Mouse (Mus musculus) hindbrain, embryonic 15.5 days (tissue): ENCODE measurements around the gene Vps29. TPM values are rescaled to one million over a fixed set of nuclear protein-coding genes. Genes with fewer than 3 reads are reported as not detected.
"Not testable (repeated sequence)": the region's sequence is repeated elsewhere in the genome, so short reads cannot be mapped to it uniquely, and the experiment has no call there.

Experiments used
- ATAC-seq: fragments of 200-750 bp; cut with Nextera tagmentation; 2 replicates; pipeline ENCODE4 v1.8.0; 2017; ENCODE audit warnings: low read depth, moderate number of reproducible peaks, moderate TSS enrichment; ENCODE audit not compliant: low FRiP score
- H3K27ac ChIP-seq: fragments of 300-500 bp; sonication (generic); replicated peaks from 2 replicates; pipeline ENCODE4 v1.5.1; 2015; ENCODE audit warnings: mild to moderate bottlenecking, inconsistent platforms
- H3K27me3 ChIP-seq: fragments of 300-500 bp; sonication (generic); 2 replicates; pipeline ENCODE4 v1.6.1; 2015; ENCODE audit warnings: control low read depth, inconsistent platforms
- H3K36me3 ChIP-seq: fragments of 300-500 bp; sonication (generic); 2 replicates; pipeline ENCODE4 v1.6.1; 2015; ENCODE audit warnings: control low read depth, inconsistent platforms
- H3K4me1 ChIP-seq: fragments of 300-500 bp; sonication (generic); replicated peaks from 2 replicates; pipeline ENCODE4 v1.6.1; 2015; ENCODE audit warnings: control low read depth, inconsistent platforms
- H3K4me2 ChIP-seq: fragments of 300-500 bp; sonication (generic); 2 replicates; pipeline ENCODE4 v1.6.1; 2015; ENCODE audit warnings: moderate library complexity, mild to moderate bottlenecking, inconsistent platforms
- H3K4me3 ChIP-seq: fragments of 300-500 bp; sonication (generic); 2 replicates; pipeline ENCODE4 v1.5.1; 2015; ENCODE audit warnings: mild to moderate bottlenecking, inconsistent platforms
- H3K9ac ChIP-seq: fragments of 300-500 bp; sonication (generic); 2 replicates; pipeline ENCODE4 v1.6.1; 2015; ENCODE audit warnings: inconsistent platforms
- H3K9me3 ChIP-seq: fragments of 300-500 bp; sonication (generic); 2 replicates; pipeline ENCODE4 v1.6.1; 2016; ENCODE audit warnings: control low read depth, inconsistent platforms
- WGBS: fragments of 180-500 bp; shearing (Covaris S2); methylation state at CpG from one replicate; pipeline ENCODE4 v1.1.7; 2015; 5-methylcytosine and 5-hydroxymethylcytosine counted together
- polyA plus RNA-seq: library from polyadenylated mRNA; unstranded; fragments of >200 nt; fragmentation: Nextera tagmentation; extraction: Ambion mirVana; gene quantifications from 2 replicates; pipeline ENCODE4 v1.2.1, GENCODE M21; 2015

The Vps29 gene
- polyA plus RNA-seq, 1 experiment from 2014 or later, result 302 TPM

DNA sequence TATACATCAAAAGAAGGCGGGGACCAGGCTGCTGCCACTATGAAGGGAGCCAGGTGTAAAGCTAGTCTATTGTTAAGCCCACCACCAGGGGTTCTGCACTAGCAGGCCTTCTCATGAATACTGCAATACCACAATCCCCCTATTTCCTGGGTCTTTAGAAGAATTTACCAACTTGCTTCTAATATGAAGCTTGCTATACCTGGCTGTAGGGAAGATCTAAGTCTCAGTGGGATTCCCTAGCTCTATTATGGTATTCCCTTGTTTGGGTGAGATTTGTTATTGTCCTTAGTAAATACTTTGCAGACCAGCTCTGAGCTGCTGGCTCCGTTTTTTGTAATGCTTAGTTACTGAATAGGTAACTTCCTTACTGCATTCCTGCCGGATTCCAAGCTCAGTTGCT is 35.2 kb upstream of the Vps29 start:
- WGBS, result 73% methylated on average over 3 of the region's 3 CpGs
- H3K27ac ChIP-seq, ATAC-seq, H3K36me3 ChIP-seq, H3K9me3 ChIP-seq, H3K4me3 ChIP-seq, H3K9ac ChIP-seq, H3K27me3 ChIP-seq, H3K4me2 ChIP-seq, H3K4me1 ChIP-seq: not testable (repeated sequence)

DNA sequence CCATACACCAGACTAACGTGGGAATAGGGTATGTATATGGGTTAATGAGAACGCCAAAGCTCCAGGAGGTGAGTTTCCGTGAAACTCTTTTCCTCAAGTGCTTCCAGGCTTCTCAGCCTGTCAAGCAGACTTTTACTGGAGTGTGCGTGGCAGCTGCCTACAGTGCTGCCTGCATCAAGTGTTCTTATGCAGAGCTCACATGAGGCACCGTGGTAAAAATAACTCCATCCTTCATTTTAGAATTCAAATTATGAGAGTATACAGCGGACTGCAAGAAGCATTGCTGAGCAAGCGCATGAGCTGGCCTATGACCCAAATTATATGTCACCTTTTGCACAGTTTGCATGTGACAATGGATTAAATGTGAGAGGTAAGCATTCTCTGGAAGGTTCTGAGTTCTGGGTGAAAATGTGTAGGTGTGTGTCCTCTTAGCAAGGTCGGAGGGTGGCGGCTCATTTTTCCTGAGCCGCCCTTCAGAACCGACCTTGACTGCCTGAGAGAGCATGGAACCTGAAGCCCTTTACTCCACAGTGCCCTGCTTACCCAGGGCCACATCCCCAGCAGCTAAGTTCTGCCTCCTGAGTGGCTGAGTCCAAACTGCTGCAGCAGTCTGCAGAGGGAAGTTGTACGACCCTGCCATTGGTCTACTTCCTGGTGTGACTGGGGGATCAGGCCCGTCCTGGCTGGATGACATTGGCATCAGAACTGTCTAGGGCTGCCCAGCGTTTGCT is 34.5 kb upstream of the Vps29 start:
- no peak overlapping the region for H3K27ac ChIP-seq
- H3K27me3 ChIP-seq, result no peaks in the 10 kb centered on the region
- H3K4me1 ChIP-seq, result no peaks in the 10 kb centered on the region
- H3K36me3 ChIP-seq, result no peaks in the 10 kb centered on the region
- no peak overlapping the region for H3K4me3 ChIP-seq
- no peaks in the 10 kb centered on the region for H3K9me3 ChIP-seq
- 77% methylated on average over 14 of the region's 14 CpGs for WGBS
- no peak overlapping the region for H3K4me2 ChIP-seq
- H3K9ac ChIP-seq, result no peak overlapping the region
- ATAC-seq, result no peak

GRCm38 (mm10) chr5:122320205-122320781 is 33.9 kb upstream of the Vps29 start:
- Histone ChIP-seq H3K9ac (no peak overlapping the region), H3K27me3 (no peaks in the 10 kb centered on the region), H3K4me2 (no peak overlapping the region), H3K36me3 (no peaks in the 10 kb centered on the region), H3K27ac (no peak overlapping the region), H3K4me1 (no peaks in the 10 kb centered on the region), H3K9me3 (no peaks in the 10 kb centered on the region), H3K4me3 (no peak overlapping the region)
- WGBS, result 86% methylated on average over 12 of the region's 12 CpGs
- no peak for ATAC-seq

DNA sequence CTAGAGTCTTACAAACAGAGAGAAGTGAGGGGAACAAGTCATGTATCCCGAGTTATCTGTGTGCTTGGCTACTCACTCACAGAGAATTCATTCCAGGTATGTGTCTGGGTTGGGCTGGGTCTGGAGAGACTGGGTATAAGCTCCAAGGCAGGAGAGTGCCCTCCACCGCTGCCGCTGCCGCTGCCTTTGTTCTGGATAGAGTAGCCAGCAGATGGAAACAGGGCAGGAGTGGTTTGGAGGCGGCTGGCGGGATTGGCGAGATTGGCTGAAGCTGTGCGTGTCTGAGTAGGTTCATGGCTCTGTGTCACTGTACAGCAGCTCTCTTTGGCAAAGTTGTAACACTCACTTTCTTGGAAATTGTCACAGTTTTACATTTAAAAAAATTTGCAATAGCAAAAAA is 30.6 kb upstream of the Vps29 start:
- H3K36me3 ChIP-seq, result peaks cover 6% of the 10 kb centered on the region; the same call in 1 of the 2 replicates
- no peaks in the 10 kb centered on the region for H3K9me3 ChIP-seq
- H3K27ac ChIP-seq, result no peak overlapping the region
- H3K4me2 ChIP-seq, result no peak overlapping the region
- no peak overlapping the region for H3K9ac ChIP-seq
- 65% methylated on average over 8 of the region's 8 CpGs for WGBS
- H3K4me3 ChIP-seq, result no peak overlapping the region
- no peaks in the 10 kb centered on the region for H3K4me1 ChIP-seq
- no peaks in the 10 kb centered on the region for H3K27me3 ChIP-seq
- ATAC-seq, result no peak

DNA sequence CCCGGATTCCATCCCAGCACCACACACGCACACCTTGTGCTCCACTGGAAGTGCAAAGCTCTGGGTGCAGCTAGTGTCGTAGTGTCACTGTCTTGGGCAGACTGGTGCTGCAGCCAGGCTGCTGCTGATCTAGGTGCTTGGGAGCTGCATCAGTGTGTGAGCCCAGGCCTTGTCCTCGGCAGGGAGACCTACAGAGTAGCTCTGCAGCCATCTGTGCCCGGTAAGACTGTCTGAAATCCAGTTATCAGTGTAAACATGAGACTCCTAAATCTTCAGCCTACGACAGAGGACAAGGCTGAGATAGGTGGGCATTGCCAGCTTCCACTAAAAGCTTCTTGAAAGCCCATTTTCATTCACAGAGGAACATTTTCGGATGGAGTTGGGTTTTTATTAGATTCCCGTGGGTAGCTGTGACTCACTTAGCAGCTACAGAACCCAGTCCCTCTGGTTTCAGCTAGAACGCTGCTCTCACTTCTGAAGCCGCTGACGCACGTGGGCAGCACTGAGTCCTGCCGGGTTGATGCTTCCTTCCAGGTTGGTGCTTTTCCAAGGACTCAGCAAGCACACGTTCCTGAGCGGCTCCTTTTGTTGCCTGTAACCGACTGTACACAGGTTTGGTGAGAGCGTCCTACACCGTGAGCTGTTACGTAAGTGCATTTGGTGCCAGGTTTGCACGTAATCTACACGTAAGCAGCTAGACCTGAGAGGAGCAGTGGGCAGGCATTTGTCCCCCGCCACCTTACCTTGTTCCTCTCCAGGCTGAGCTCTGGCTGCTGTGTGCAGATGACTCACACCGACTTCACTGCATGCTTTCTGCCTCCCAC is 29.3 kb upstream of the Vps29 start:
- no peaks in the 10 kb centered on the region for H3K27me3 ChIP-seq
- H3K4me1 ChIP-seq, result no peaks in the 10 kb centered on the region
- no peak for ATAC-seq
- no peak overlapping the region for H3K4me2 ChIP-seq
- no peaks in the 10 kb centered on the region for H3K9me3 ChIP-seq
- no peak overlapping the region for H3K27ac ChIP-seq
- H3K36me3 ChIP-seq, result peaks cover 6% of the 10 kb centered on the region; the same call in 1 of the 2 replicates
- WGBS, result 89% methylated on average over 23 of the region's 23 CpGs
- no peak overlapping the region for H3K9ac ChIP-seq
- H3K4me3 ChIP-seq, result no peak overlapping the region

- Histone ChIP-seq H3K4me1 (no peaks in the 10 kb centered on the region), H3K9me3 (no peaks in the 10 kb centered on the region), H3K9ac (no peak overlapping the region), H3K4me3 (no peak overlapping the region), H3K4me2 (no peak overlapping the region), H3K36me3 (peaks cover 6% of the 10 kb centered on the region; the same call in 1 of the 2 replicates), H3K27me3 (no peaks in the 10 kb centered on the region), H3K27ac (no peak overlapping the region)
- no peak for ATAC-seq
- WGBS, result 86% methylated on average over 8 of the region's 8 CpGs
These were observed 28.7 kb upstream of the Vps29 start for GRCm38 (mm10) chr5:122325477-122325876.

DNA sequence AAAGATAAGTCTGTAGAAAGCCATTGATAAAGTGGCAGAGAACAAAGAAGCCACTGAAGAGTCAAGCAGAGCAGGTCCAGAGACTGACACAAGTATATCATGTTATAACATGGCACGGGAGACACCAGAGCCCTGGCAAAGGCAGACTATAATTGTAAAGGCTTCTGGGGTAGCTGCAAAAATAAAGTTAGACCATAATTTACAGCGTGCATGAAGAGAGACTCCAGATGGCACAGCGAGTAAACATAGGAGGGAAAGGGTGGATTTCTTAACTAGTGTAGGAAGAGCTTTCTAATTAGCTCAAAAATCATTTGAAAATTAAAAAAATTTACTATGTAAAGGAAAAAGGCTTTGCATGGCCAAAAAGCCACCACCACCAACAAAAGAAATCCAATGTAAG is 26.9 kb upstream of the Vps29 start:
- ATAC-seq, result no peak
- Histone ChIP-seq H3K4me3 (no peak overlapping the region), H3K36me3 (peaks cover 6% of the 10 kb centered on the region; the same call in 1 of the 2 replicates), H3K9ac (no peak overlapping the region), H3K4me2 (no peak overlapping the region), H3K4me1 (no peaks in the 10 kb centered on the region), H3K27me3 (no peaks in the 10 kb centered on the region), H3K27ac (no peak overlapping the region), H3K9me3 (no peaks in the 10 kb centered on the region)
- 91% methylated on average over 3 of the region's 3 CpGs for WGBS

- H3K27me3 ChIP-seq, result no peaks in the 10 kb centered on the region
- H3K36me3 ChIP-seq, result peaks cover 6% of the 10 kb centered on the region; the same call in 1 of the 2 replicates
- no peak overlapping the region for H3K4me3 ChIP-seq
- no peaks in the 10 kb centered on the region for H3K9me3 ChIP-seq
- H3K4me2 ChIP-seq, result no peak overlapping the region
- H3K9ac ChIP-seq, result no peak overlapping the region
- no peaks in the 10 kb centered on the region for H3K4me1 ChIP-seq
- H3K27ac ChIP-seq, result no peak overlapping the region
- no peak for ATAC-seq
- WGBS, result 94% methylated on average over 4 of the region's 4 CpGs
These were observed 23.9 kb upstream of the Vps29 start for GRCm38 (mm10) chr5:122330269-122330668.

- ATAC-seq, result no peak
- no peak overlapping the region for H3K27ac ChIP-seq
- H3K9me3 ChIP-seq, result no peaks in the 10 kb centered on the region
- H3K27me3 ChIP-seq, result no peaks in the 10 kb centered on the region
- no peaks in the 10 kb centered on the region for H3K4me1 ChIP-seq
- H3K9ac ChIP-seq, result no peak overlapping the region
- H3K4me2 ChIP-seq, result no peak overlapping the region
- WGBS, result 92% methylated on average over 3 of the region's 3 CpGs
- no peaks in the 10 kb centered on the region; the same call in 1 of the 2 replicates for H3K36me3 ChIP-seq
- no peak overlapping the region for H3K4me3 ChIP-seq
These were observed 19.5 kb upstream of the Vps29 start for GRCm38 (mm10) chr5:122334682-122335081.

GRCm38 (mm10) chr5:122336554-122337294 is 17.4 kb upstream of the Vps29 start:
- no peak for ATAC-seq
- Histone ChIP-seq H3K4me1 (no peaks in the 10 kb centered on the region), H3K27me3 (no peaks in the 10 kb centered on the region), H3K9ac (no peak overlapping the region), H3K4me2 (no peak overlapping the region), H3K9me3 (no peaks in the 10 kb centered on the region), H3K36me3 (no peaks in the 10 kb centered on the region; the same call in 1 of the 2 replicates), H3K4me3 (no peak overlapping the region), H3K27ac (no peak overlapping the region)
- 93% methylated on average over 7 of the region's 7 CpGs for WGBS

DNA sequence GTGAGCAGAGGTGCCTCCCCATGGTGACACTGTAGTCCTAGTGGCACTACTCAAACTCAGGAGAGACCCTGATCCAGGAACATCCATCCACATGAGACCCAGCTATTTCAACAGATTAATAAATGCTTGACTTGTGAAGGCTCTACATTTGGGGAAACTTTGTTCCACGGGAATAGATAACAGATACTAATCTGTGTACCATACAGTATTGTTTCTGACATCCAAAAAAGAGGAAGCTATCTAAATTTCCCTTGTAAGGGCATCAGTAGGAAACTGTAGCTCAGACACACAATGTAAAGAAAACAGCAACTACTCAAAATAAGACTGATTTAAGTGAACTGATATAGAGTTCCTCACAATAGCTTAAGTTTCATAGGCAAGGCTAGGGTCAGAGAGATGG is 11.3 kb upstream of the Vps29 start:
- Histone ChIP-seq H3K4me1 (no peaks in the 10 kb centered on the region), H3K27ac (no peak overlapping the region), H3K9ac (no peak overlapping the region), H3K4me2 (no peak overlapping the region), H3K27me3 (no peaks in the 10 kb centered on the region), H3K9me3 (no peaks in the 10 kb centered on the region), H3K36me3 (no peaks in the 10 kb centered on the region), H3K4me3 (no peak overlapping the region)
- 87% methylated on average over 1 of the region's 1 CpGs for WGBS
- ATAC-seq, result no peak
